Mouse (Mus musculus): ENCODE measurements around the gene Prr19. TPM values are rescaled to one million over a fixed set of nuclear protein-coding genes. Genes with fewer than 3 reads are reported as not detected.
A peak's percentile ranks its signal among the peaks of the same experiment; 100 is the strongest.

Gene Prr19
- polyA plus RNA-seq, 1 experiment from 2014 or later: 0.12 TPM

- no peak for TF ChIP-seq CTCF (IDR thresholded peaks at IDR 0.05; ENCODE audit: low read depth)
- Histone ChIP-seq H3K9me3 (ENCODE audit: control insufficient read depth) (no peaks in the 10 kb centered on the region), H3K4me3 (ENCODE audit: low read depth, low read length) (peak overlapping the region; percentile 60), H3K4me2 (replicated peaks; ENCODE audit: low read depth) (peak overlapping the region; percentile 96), H3K4me1 (replicated peaks; ENCODE audit: control insufficient read depth, insufficient read depth, low read length) (peaks cover 23% of the 10 kb centered on the region; the same call in 1 of the 2 replicates), H3K27ac (ENCODE audit: low read depth, low read length) (no peak overlapping the region; the same call in 1 of the 2 replicates), H3K9ac (ENCODE audit: low read depth, low read length) (0 out of 2 replicates have a peak overlapping the region, but pooled peaks have one; percentile 62), H3K36me3 (ENCODE audit: control insufficient read depth, insufficient read depth) (peaks cover 40% of the 10 kb centered on the region), H3K27me3 (replicated peaks; ENCODE audit: control insufficient read depth, insufficient read depth, low read length) (no peaks in the 10 kb centered on the region)
- ATAC-seq: no peak
- WGBS: 13% methylated on average over 5 of the region's 5 CpGs
These were observed 17.6 kb upstream of the Prr19 start for GRCm38 (mm10) chr7:25283637-25284036.

GRCm38 (mm10) chr7:25284171-25284570 is 17.0 kb upstream of the Prr19 start:
- Histone ChIP-seq H3K27me3 (replicated peaks; ENCODE audit: control insufficient read depth, insufficient read depth, low read length) (no peaks in the 10 kb centered on the region), H3K9ac (ENCODE audit: low read depth, low read length) (no peak overlapping the region), H3K4me2 (replicated peaks; ENCODE audit: low read depth) (peak overlapping the region; percentile 96), H3K36me3 (ENCODE audit: control insufficient read depth, insufficient read depth) (peaks cover 46% of the 10 kb centered on the region), H3K9me3 (ENCODE audit: control insufficient read depth) (no peaks in the 10 kb centered on the region), H3K4me3 (ENCODE audit: low read depth, low read length) (no peak overlapping the region), H3K4me1 (replicated peaks; ENCODE audit: control insufficient read depth, insufficient read depth, low read length) (peaks cover 23% of the 10 kb centered on the region; the same call in 1 of the 2 replicates), H3K27ac (ENCODE audit: low read depth, low read length) (no peak overlapping the region; the same call in 1 of the 2 replicates)
- WGBS: 57% methylated on average over 2 of the region's 2 CpGs
- ATAC-seq: no peak
- no peak for TF ChIP-seq CTCF (IDR thresholded peaks at IDR 0.05; ENCODE audit: low read depth)

GRCm38 (mm10) chr7:25284766-25285165 is 16.4 kb upstream of the Prr19 start:
- Histone ChIP-seq H3K9me3 (ENCODE audit: control insufficient read depth) (no peaks in the 10 kb centered on the region), H3K4me1 (replicated peaks; ENCODE audit: control insufficient read depth, insufficient read depth, low read length) (peaks cover 20% of the 10 kb centered on the region; the same call in 1 of the 2 replicates), H3K4me3 (ENCODE audit: low read depth, low read length) (no peak overlapping the region), H3K4me2 (replicated peaks; ENCODE audit: low read depth) (0 out of 2 replicates have a peak overlapping the region, but pooled peaks have one; percentile 1), H3K9ac (ENCODE audit: low read depth, low read length) (no peak overlapping the region), H3K27me3 (replicated peaks; ENCODE audit: control insufficient read depth, insufficient read depth, low read length) (no peaks in the 10 kb centered on the region), H3K27ac (ENCODE audit: low read depth, low read length) (0 out of 2 replicates have a peak overlapping the region, but pooled peaks have one; percentile 0), H3K36me3 (ENCODE audit: control insufficient read depth, insufficient read depth) (peaks cover 52% of the 10 kb centered on the region)
- WGBS: 52% methylated on average over 5 of the region's 5 CpGs
- no peak for TF ChIP-seq CTCF (IDR thresholded peaks at IDR 0.05; ENCODE audit: low read depth)
- ATAC-seq: no peak

- no peak for ATAC-seq
- WGBS: 93% methylated on average over 20 of the region's 20 CpGs
- Histone ChIP-seq H3K36me3 (ENCODE audit: control insufficient read depth, insufficient read depth) (peaks cover 61% of the 10 kb centered on the region), H3K27ac (ENCODE audit: low read depth, low read length) (peak overlapping the region; percentile 0; the same call in 1 of the 2 replicates), H3K27me3 (replicated peaks; ENCODE audit: control insufficient read depth, insufficient read depth, low read length) (no peaks in the 10 kb centered on the region), H3K4me2 (replicated peaks; ENCODE audit: low read depth) (no peak overlapping the region), H3K4me1 (replicated peaks; ENCODE audit: control insufficient read depth, insufficient read depth, low read length) (peaks cover 12% of the 10 kb centered on the region; the same call in 1 of the 2 replicates), H3K9ac (ENCODE audit: low read depth, low read length) (no peak overlapping the region), H3K4me3 (ENCODE audit: low read depth, low read length) (no peak overlapping the region), H3K9me3 (ENCODE audit: control insufficient read depth) (no peaks in the 10 kb centered on the region)
- TF ChIP-seq CTCF (IDR thresholded peaks at IDR 0.05; ENCODE audit: low read depth): no peak
These were observed 15.5 kb upstream of the Prr19 start for GRCm38 (mm10) chr7:25285511-25286238.

- peaks cover 73% of the 10 kb centered on the region for H3K36me3 ChIP-seq (ENCODE audit: control insufficient read depth, insufficient read depth)
- no peak for ATAC-seq
These were observed 14.2 kb upstream of the Prr19 start for GRCm38 (mm10) chr7:25286989-25287388.

GRCm38 (mm10) chr7:25288011-25288410 is 13.2 kb upstream of the Prr19 start:
- 94% methylated on average over 12 of the region's 12 CpGs for WGBS
- H3K27ac ChIP-seq (ENCODE audit: low read depth, low read length): no peak overlapping the region
- H3K4me2 ChIP-seq (replicated peaks; ENCODE audit: low read depth): no peak overlapping the region
- no peak overlapping the region for H3K4me3 ChIP-seq (ENCODE audit: low read depth, low read length)
- no peak overlapping the region for H3K9ac ChIP-seq (ENCODE audit: low read depth, low read length)
- no peaks in the 10 kb centered on the region for H3K27me3 ChIP-seq (replicated peaks; ENCODE audit: control insufficient read depth, insufficient read depth, low read length)
- 0 out of 2 replicates have a peak, but pooled peaks cover 3% of the 10 kb centered on the region for H3K4me1 ChIP-seq (replicated peaks; ENCODE audit: control insufficient read depth, insufficient read depth, low read length)
- TF ChIP-seq CTCF (IDR thresholded peaks at IDR 0.05; ENCODE audit: low read depth): no peak
- no peaks in the 10 kb centered on the region for H3K9me3 ChIP-seq (ENCODE audit: control insufficient read depth)
- H3K36me3 ChIP-seq (ENCODE audit: control insufficient read depth, insufficient read depth): peaks cover 84% of the 10 kb centered on the region
- ATAC-seq: no peak

More at GRCm38 (mm10) chr7:25286989-25287388, 14.2 kb upstream of the Prr19 start:
- 84% methylated on average over 8 of the region's 8 CpGs for WGBS
- Histone ChIP-seq H3K27me3 (replicated peaks; ENCODE audit: control insufficient read depth, insufficient read depth, low read length) (no peaks in the 10 kb centered on the region), H3K4me1 (replicated peaks; ENCODE audit: control insufficient read depth, insufficient read depth, low read length) (0 out of 2 replicates have a peak, but pooled peaks cover 3% of the 10 kb centered on the region), H3K4me3 (ENCODE audit: low read depth, low read length) (no peak overlapping the region), H3K27ac (ENCODE audit: low read depth, low read length) (no peak overlapping the region), H3K9me3 (ENCODE audit: control insufficient read depth) (no peaks in the 10 kb centered on the region), H3K9ac (ENCODE audit: low read depth, low read length) (no peak overlapping the region), H3K4me2 (replicated peaks; ENCODE audit: low read depth) (no peak overlapping the region)
- peak; percentile 46 for TF ChIP-seq CTCF (IDR thresholded peaks at IDR 0.05; ENCODE audit: low read depth)
